In the genomic region with DNA sequence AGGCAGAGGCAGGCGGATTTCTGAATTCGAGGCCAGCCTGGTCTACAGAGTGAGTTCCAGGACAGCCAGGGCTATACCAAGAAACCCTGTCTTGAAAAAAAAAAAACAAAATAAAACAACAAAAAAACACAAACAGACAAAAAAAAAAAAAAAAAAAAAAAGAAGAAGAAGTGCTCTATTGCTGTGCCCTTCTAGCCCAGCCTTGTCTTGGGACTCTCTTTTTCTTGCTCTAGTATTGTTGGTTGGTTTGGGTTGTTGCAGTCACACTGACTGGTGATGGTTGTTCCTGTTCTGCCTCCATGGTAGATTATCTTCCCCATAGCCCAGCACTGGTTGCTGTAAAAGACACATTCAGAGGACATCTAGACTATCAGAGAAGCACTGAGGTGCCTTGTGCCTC, we compare ENCODE assay signal across 30 mouse cellular contexts.
"Had no signal": no experiment of that assay in that cellular context is flagged by ENCODE, and none has a peak within 500 bp of the region (broad histone marks: within the 10 kb centered on the region; RNA-seq: fewer than 3 reads in every experiment).

No protein-coding gene starts in this region.

- H3K9me3 ChIP-seq: heart, embryonic 10.5 days; heart, embryonic 12.5 days; heart, embryonic 13.5 days; hindbrain, embryonic 10.5 days; hindbrain, embryonic 12.5 days; hindbrain, embryonic 13.5 days; hindbrain, embryonic 15.5 days; intestine, embryonic 15.5 days; kidney, embryonic 15.5 days had no signal

- H3K27me3 ChIP-seq: heart, embryonic 12.5 days; heart, embryonic 13.5 days; heart, embryonic 15.5 days; hindbrain, embryonic 12.5 days; hindbrain, embryonic 13.5 days; hindbrain, embryonic 15.5 days; intestine, embryonic 15.5 days; kidney, embryonic 15.5 days had no signal

- H3K4me3 ChIP-seq: heart, embryonic 10.5 days; heart, embryonic 12.5 days; heart, embryonic 13.5 days; heart, embryonic 15.5 days; hindbrain, embryonic 10.5 days; hindbrain, embryonic 12.5 days; hindbrain, embryonic 13.5 days; hindbrain, embryonic 15.5 days; intestine, embryonic 15.5 days; kidney, embryonic 15.5 days; layer of hippocampus, adult 2 months had no signal

- H3K27ac ChIP-seq: heart, embryonic 10.5 days; heart, embryonic 13.5 days; heart, embryonic 15.5 days; hindbrain, embryonic 10.5 days; hindbrain, embryonic 12.5 days; hindbrain, embryonic 13.5 days; hindbrain, embryonic 14.5 days; hindbrain, embryonic 15.5 days; hindbrain, postnatal 0 days; intestine, embryonic 15.5 days; kidney, embryonic 15.5 days; kidney, postnatal 0 days; layer of hippocampus, adult 2 months had no signal

- H3K9ac ChIP-seq: heart, embryonic 12.5 days; heart, embryonic 13.5 days; heart, embryonic 15.5 days; hindbrain, embryonic 12.5 days; hindbrain, embryonic 13.5 days; hindbrain, embryonic 14.5 days; hindbrain, embryonic 15.5 days; intestine, embryonic 15.5 days; kidney, embryonic 15.5 days had no signal

- H3K4me1 ChIP-seq: heart, embryonic 10.5 days; heart, embryonic 12.5 days; heart, embryonic 13.5 days; heart, embryonic 15.5 days; hindbrain, embryonic 10.5 days; hindbrain, embryonic 12.5 days; hindbrain, embryonic 13.5 days; hindbrain, embryonic 15.5 days; intestine, embryonic 15.5 days; kidney, embryonic 15.5 days had no signal

- DNase-seq: heart, postnatal 10 days; heart, postnatal 14 days; heart, postnatal 36 days; heart, postnatal 4 days; kidney, adult 11 months; kidney, adult 18-20 months; kidney, adult 2 months; kidney, adult 8-10 months; kidney, adult 9 months; kidney, postnatal 10 days; kidney, postnatal 14 days; kidney, postnatal 25 days; kidney, postnatal 36 days; kidney, postnatal 4 days; layer of hippocampus, adult 9-11 months; layer of hippocampus, postnatal 36 days had no signal
